Mouse (Mus musculus) kidney, postnatal 0 days (tissue): Measurements from ENCODE around the gene Gm13119. TPM values are rescaled to one million over a fixed set of nuclear protein-coding genes. Genes with fewer than 3 reads are reported as not detected.
"Not testable (repeated sequence)": the region's sequence is repeated elsewhere in the genome, so short reads cannot be mapped to it uniquely, and the experiment has no call there.

Source experiments
- ATAC-seq: fragments of 200-750 bp; cut with Nextera tagmentation; replicated peaks from 2 replicates; pipeline ENCODE4 v1.8.0; 2017; ENCODE audit warnings: low read depth, moderate number of reproducible peaks, moderate TSS enrichment, moderate library complexity; ENCODE audit not compliant: low FRiP score
- DNase-seq: peaks from one replicate; pipeline ENCODE4 v3.0.0-alpha.2; 2016; ENCODE audit warnings: low spot score
- H3K27ac ChIP-seq: fragments of 300-500 bp; sonication (generic); 2 replicates; pipeline ENCODE4 v1.5.1; 2014; ENCODE audit warnings: mild to moderate bottlenecking
- H3K27me3 ChIP-seq: fragments of 300-500 bp; sonication (generic); 2 replicates; pipeline ENCODE4 v1.6.1; 2014; ENCODE audit warnings: low read length, mixed read lengths; ENCODE audit not compliant: insufficient read depth
- H3K36me3 ChIP-seq: fragments of 300-500 bp; sonication (generic); 2 replicates; pipeline ENCODE4 v1.6.1; 2014; ENCODE audit warnings: low read length, mixed read lengths; ENCODE audit not compliant: insufficient read depth
- H3K4me1 ChIP-seq: fragments of 300-500 bp; sonication (generic); replicated peaks from 2 replicates; pipeline ENCODE4 v1.6.1; 2014; ENCODE audit warnings: antibody characterized with exemption, low read length, mixed read lengths; ENCODE audit not compliant: insufficient read depth
- H3K4me2 ChIP-seq: fragments of 300-500 bp; sonication (generic); 2 replicates; pipeline ENCODE4 v1.6.1; 2014; ENCODE audit warnings: mild to moderate bottlenecking, low read length, moderate library complexity, mixed read lengths
- H3K4me3 ChIP-seq: fragments of 300-500 bp; sonication (generic); replicated peaks from 2 replicates; pipeline ENCODE4 v1.5.1; 2014; ENCODE audit warnings: low read depth, low read length
- H3K9ac ChIP-seq: fragments of 300-500 bp; sonication (generic); 2 replicates; pipeline ENCODE4 v1.6.1; 2014; ENCODE audit warnings: low read depth, low read length
- H3K9me3 ChIP-seq: fragments of 300-500 bp; sonication (generic); replicated peaks from 2 replicates; pipeline ENCODE4 v1.6.1; 2016; ENCODE audit warnings: low read length, inconsistent platforms, mixed read lengths
- CTCF ChIP-seq: IDR thresholded peaks from 2 replicates; pipeline ENCODE4 v1.5.1; 2016; ENCODE audit warnings: antibody characterized with exemption, low read depth, mild to moderate bottlenecking, moderate library complexity
- WGBS: fragments of 180-500 bp; shearing (Covaris S2); extraction: QIAGEN DNeasy Blood & Tissue Kit; methylation state at CpG from one replicate; pipeline ENCODE4 v1.1.7; 2014; 5-methylcytosine and 5-hydroxymethylcytosine counted together
- polyA plus RNA-seq: library from polyadenylated mRNA; unstranded; fragments of >200 nt; fragmentation: Nextera tagmentation; extraction: Ambion mirVana; gene quantifications from 2 replicates; pipeline ENCODE4 v1.2.1, GENCODE M21; 2015

Gm13119 gene
- not detected in 2 replicates for polyA plus RNA-seq

- not testable (repeated sequence) for H3K4me3 ChIP-seq, H3K9ac ChIP-seq, DNase-seq, H3K4me1 ChIP-seq, H3K9me3 ChIP-seq, H3K27ac ChIP-seq, H3K27me3 ChIP-seq, ATAC-seq, H3K36me3 ChIP-seq, H3K4me2 ChIP-seq
- 80% methylated on average over 3 of the region's 3 CpGs for WGBS
These were observed at the start of gene Gm13119 for GRCm38 (mm10) chr4:144357642-144358041. Gm13119 (plus strand) TSS chr4:144357942.

GRCm38 (mm10) chr4:144312666-144313460 lies 44.9 kb upstream of the Gm13119 start:
- not testable (repeated sequence) for DNase-seq, ATAC-seq, H3K4me2 ChIP-seq, H3K27ac ChIP-seq, H3K9me3 ChIP-seq, H3K27me3 ChIP-seq, H3K36me3 ChIP-seq, H3K4me1 ChIP-seq, H3K4me3 ChIP-seq, H3K9ac ChIP-seq
- WGBS: 68% methylated on average over 2 of the region's 2 CpGs

- not testable (repeated sequence) for H3K9me3 ChIP-seq, H3K27me3 ChIP-seq, H3K27ac ChIP-seq, H3K36me3 ChIP-seq, H3K9ac ChIP-seq, ATAC-seq, H3K4me1 ChIP-seq, DNase-seq, H3K4me2 ChIP-seq, H3K4me3 ChIP-seq
- 63% methylated on average over 4 of the region's 4 CpGs for WGBS
These were observed 27.8 kb upstream of the Gm13119 start, which contains the start of gene Gm13128 for GRCm38 (mm10) chr4:144329949-144330348. Gm13128 (plus strand) TSS chr4:144330249.

- H3K4me3 ChIP-seq, DNase-seq, H3K4me1 ChIP-seq, H3K36me3 ChIP-seq, H3K27ac ChIP-seq, H3K9me3 ChIP-seq, H3K27me3 ChIP-seq, H3K4me2 ChIP-seq, ATAC-seq, H3K9ac ChIP-seq: not testable (repeated sequence)
- WGBS: 92% methylated on average over 2 of the region's 3 CpGs
These were observed 21.9 kb upstream of the Gm13119 start for GRCm38 (mm10) chr4:144335856-144336255.

GRCm38 (mm10) chr4:144377911-144378310 lies 20.2 kb downstream of the Gm13119 start, which contains the start of gene Pramef20:
Pramef20 (minus strand) TSS chr4:144377933.
- no peak within 1 kb of the TSS for H3K27ac ChIP-seq
- no peak for ATAC-seq
- H3K4me2 ChIP-seq: no peak within 1 kb of the TSS
- no peak within 1 kb of the TSS for H3K9ac ChIP-seq
- no peaks in the 10 kb centered on the region for H3K36me3 ChIP-seq
- H3K9me3 ChIP-seq: no peaks in the 10 kb centered on the region
- H3K4me3 ChIP-seq: no peak within 1 kb of the TSS
- no peaks in the 10 kb centered on the region for H3K4me1 ChIP-seq
- DNase-seq: no peak
- H3K27me3 ChIP-seq: no peaks in the 10 kb centered on the region
- TF ChIP-seq CTCF: no peak
- 55% methylated on average over 2 of the region's 2 CpGs for WGBS

- H3K4me2 ChIP-seq: no peak overlapping the region
- WGBS: 32% methylated on average over 3 of the region's 3 CpGs
- H3K9me3 ChIP-seq: no peaks in the 10 kb centered on the region
- no peak overlapping the region for H3K27ac ChIP-seq
- H3K4me1 ChIP-seq: no peaks in the 10 kb centered on the region
- no peak overlapping the region for H3K9ac ChIP-seq
- H3K4me3 ChIP-seq: no peak overlapping the region
- DNase-seq (no peak), ATAC-seq (no peak)
- no peak for TF ChIP-seq CTCF
- H3K36me3 ChIP-seq: no peaks in the 10 kb centered on the region
- no peaks in the 10 kb centered on the region for H3K27me3 ChIP-seq
These were observed 38.6 kb downstream of the Gm13119 start for GRCm38 (mm10) chr4:144396316-144396715.

- ATAC-seq (no peak), DNase-seq (no peak)
- TF ChIP-seq CTCF: no peak
- Histone ChIP-seq H3K4me2 (no peak overlapping the region), H3K27ac (no peak overlapping the region), H3K27me3 (no peaks in the 10 kb centered on the region), H3K4me1 (no peaks in the 10 kb centered on the region), H3K9me3 (no peaks in the 10 kb centered on the region), H3K36me3 (no peaks in the 10 kb centered on the region), H3K9ac (no peak overlapping the region), H3K4me3 (no peak overlapping the region)
- WGBS: 43% methylated on average over 4 of the region's 4 CpGs
These were observed 45.0 kb downstream of the Gm13119 start for GRCm38 (mm10) chr4:144402712-144403111.
